20 mouse cellular contexts compared by ENCODE assay signal in the genomic region with DNA sequence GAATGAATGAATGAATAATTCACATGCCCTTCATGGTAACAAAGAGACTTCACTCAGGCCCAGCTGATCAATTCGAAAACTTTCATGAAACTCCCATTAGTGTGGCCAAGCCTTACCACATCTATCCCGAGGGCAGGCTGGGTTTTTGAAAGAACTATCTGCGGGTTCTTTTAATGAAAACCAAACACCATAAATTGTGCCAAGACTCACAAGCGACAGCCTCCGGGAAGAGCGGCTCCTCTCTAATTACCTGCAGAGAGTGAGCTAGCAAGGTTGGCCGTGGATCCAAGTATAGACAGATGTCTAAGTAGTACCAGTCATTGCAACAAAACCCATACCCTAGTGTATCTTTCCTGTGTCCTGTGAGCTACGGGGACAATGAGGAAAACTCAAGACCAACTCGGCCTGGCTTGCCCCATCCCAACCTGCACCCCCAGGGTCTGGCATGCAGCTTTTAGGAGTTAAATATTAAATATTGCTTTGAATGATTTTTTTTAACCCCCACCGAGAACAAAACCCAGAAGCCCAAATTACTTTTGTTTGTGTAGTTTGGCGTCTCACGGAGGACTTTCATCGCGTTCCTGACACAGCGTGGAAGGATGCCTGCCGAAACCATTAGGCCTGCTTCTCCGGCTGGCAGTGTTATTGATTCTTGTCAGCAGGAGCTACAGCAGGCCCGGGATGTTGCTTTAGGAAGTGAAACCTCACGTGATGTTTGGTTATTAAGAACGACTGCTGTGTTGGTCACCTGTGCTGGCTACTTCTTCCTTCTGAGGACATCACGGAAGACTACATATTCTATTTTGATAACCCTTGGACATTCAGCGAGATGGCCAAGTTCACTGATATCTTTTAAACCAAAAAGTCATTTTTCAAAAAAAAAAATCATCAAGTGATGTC. TPM values are rescaled to one million over a fixed set of nuclear protein-coding genes. Genes with fewer than 3 reads are reported as not detected.
DNase-seq lines count a peak whose midpoint lies in the region; ATAC-seq and TF ChIP-seq lines count a peak whose summit lies in the region.
"Had no signal": no experiment of that assay in that cellular context is flagged by ENCODE, and none has a peak within 500 bp of the region (broad histone marks: within the 10 kb centered on the region; RNA-seq: fewer than 3 reads in every experiment).

No protein-coding gene starts in this region.

- WGBS in kidney, postnatal 0 days, result 42% methylated on average over 22 of the region's 22 CpGs
- 35% methylated on average over 22 of the region's 22 CpGs for WGBS in embryonic facial prominence, embryonic 15.5 days
- 27% methylated on average over 22 of the region's 22 CpGs for WGBS in limb, embryonic 14.5 days
- 72% methylated on average over 22 of the region's 22 CpGs for WGBS in heart, embryonic 10.5 days
- WGBS in forebrain, embryonic 12.5 days, result 76% methylated on average over 22 of the region's 22 CpGs

- H3K36me3 ChIP-seq in kidney, postnatal 0 days (ENCODE audit: insufficient read depth, low read length), result no peaks in the 10 kb centered on the region
- no peaks in the 10 kb centered on the region for H3K36me3 ChIP-seq in embryonic facial prominence, embryonic 15.5 days
- no peaks in the 10 kb centered on the region for H3K36me3 ChIP-seq in limb, embryonic 14.5 days (ENCODE audit: control insufficient read depth, insufficient read depth, low read length)
- no peaks in the 10 kb centered on the region for H3K36me3 ChIP-seq in heart, embryonic 10.5 days
- no peaks in the 10 kb centered on the region for H3K36me3 ChIP-seq in forebrain, embryonic 12.5 days (replicated peaks)
- H3K36me3 ChIP-seq: heart, embryonic 15.5 days; hindbrain, embryonic 15.5 days; liver, embryonic 15.5 days; stomach, embryonic 15.5 days had no signal

- no peak overlapping the region for H3K27ac ChIP-seq in kidney, postnatal 0 days
- peak overlapping the region; percentile 28; the same call in 1 of the 2 replicates for H3K27ac ChIP-seq in brown adipose tissue, adult 24 weeks (replicated peaks; ENCODE audit: low read depth, low read length)
- 0 out of 2 replicates have a peak overlapping the region, but pooled peaks have one; percentile 34 for H3K27ac ChIP-seq in embryonic facial prominence, embryonic 15.5 days (replicated peaks)
- H3K27ac ChIP-seq in limb, embryonic 14.5 days (replicated peaks; ENCODE audit: low read depth, low read length), result 0 out of 2 replicates have a peak overlapping the region, but pooled peaks have one; percentile 28
- no peak overlapping the region for H3K27ac ChIP-seq in heart, embryonic 10.5 days
- no peak overlapping the region for H3K27ac ChIP-seq in forebrain, embryonic 12.5 days
- H3K27ac ChIP-seq: heart, adult 2 months; heart, embryonic 15.5 days; hindbrain, embryonic 15.5 days; left cerebral cortex, adult 2 months; liver, embryonic 15.5 days; macrophage; stomach, embryonic 15.5 days had no signal

- TF ChIP-seq CTCF in kidney, postnatal 0 days (IDR thresholded peaks at IDR 0.05; ENCODE audit: low read depth), result no peak

- no peaks in the 10 kb centered on the region for H3K9me3 ChIP-seq in kidney, postnatal 0 days (replicated peaks; ENCODE audit: low read length)
- no peaks in the 10 kb centered on the region for H3K9me3 ChIP-seq in embryonic facial prominence, embryonic 15.5 days (replicated peaks)
- H3K9me3 ChIP-seq in limb, embryonic 14.5 days (ENCODE audit: control insufficient read depth, low read length), result no peaks in the 10 kb centered on the region
- no peaks in the 10 kb centered on the region for H3K9me3 ChIP-seq in heart, embryonic 10.5 days
- no peaks in the 10 kb centered on the region for H3K9me3 ChIP-seq in forebrain, embryonic 12.5 days
- H3K9me3 ChIP-seq: heart, embryonic 15.5 days; hindbrain, embryonic 15.5 days; liver, embryonic 15.5 days; stomach, embryonic 15.5 days had no signal

- no peak overlapping the region for H3K4me3 ChIP-seq in kidney, postnatal 0 days (replicated peaks; ENCODE audit: low read depth, low read length)
- no peak overlapping the region for H3K4me3 ChIP-seq in brown adipose tissue, adult 24 weeks (ENCODE audit: insufficient read depth, low read depth, low read length)
- H3K4me3 ChIP-seq in embryonic facial prominence, embryonic 15.5 days (replicated peaks), result no peak overlapping the region
- no peak overlapping the region for H3K4me3 ChIP-seq in limb, embryonic 14.5 days (replicated peaks; ENCODE audit: low read length)
- H3K4me3 ChIP-seq in heart, embryonic 10.5 days, result no peak overlapping the region
- H3K4me3 ChIP-seq in forebrain, embryonic 12.5 days (replicated peaks), result no peak overlapping the region
- H3K4me3 ChIP-seq: heart, adult 2 months; heart, embryonic 15.5 days; hindbrain, embryonic 15.5 days; left cerebral cortex, adult 2 months; liver, embryonic 15.5 days; stomach, embryonic 15.5 days had no signal

- H3K4me2 ChIP-seq in kidney, postnatal 0 days (ENCODE audit: low read length), result no peak overlapping the region
- no peak overlapping the region for H3K4me2 ChIP-seq in embryonic facial prominence, embryonic 15.5 days (replicated peaks)
- no peak overlapping the region for H3K4me2 ChIP-seq in limb, embryonic 14.5 days (replicated peaks; ENCODE audit: low read depth, low read length, severe bottlenecking)
- no peak overlapping the region for H3K4me2 ChIP-seq in forebrain, embryonic 12.5 days
- H3K4me2 ChIP-seq: heart, embryonic 15.5 days; hindbrain, embryonic 15.5 days; liver, embryonic 15.5 days; stomach, embryonic 15.5 days had no signal

- no peak overlapping the region for H3K9ac ChIP-seq in kidney, postnatal 0 days (ENCODE audit: low read depth, low read length)
- no peak overlapping the region for H3K9ac ChIP-seq in embryonic facial prominence, embryonic 15.5 days
- no peak overlapping the region for H3K9ac ChIP-seq in limb, embryonic 14.5 days (ENCODE audit: low read depth, low read length, severe bottlenecking)
- H3K9ac ChIP-seq in forebrain, embryonic 12.5 days, result no peak overlapping the region
- H3K9ac ChIP-seq: heart, embryonic 15.5 days; hindbrain, embryonic 15.5 days; liver, embryonic 15.5 days; stomach, embryonic 15.5 days had no signal

- peak; percentile 27 for DNase-seq in kidney, postnatal 0 days (ENCODE audit: low spot score)
- no peak for DNase-seq in kidney, postnatal 14 days
- peak; percentile 60 for DNase-seq in limb, embryonic 14.5 days (ENCODE audit: low spot score)
- no peak for DNase-seq in heart, embryonic 10.5 days (ENCODE audit: low spot score)
- no peak for DNase-seq in left cerebral cortex, postnatal 14 days (ENCODE audit: low spot score in 2 of 2)
- DNase-seq: adrenal gland, adult 2 months; B cell, adult 2 months; heart, adult 2 months; heart, postnatal 4 days; thymus, postnatal 36 days had no signal

- no peaks in the 10 kb centered on the region for H3K27me3 ChIP-seq in kidney, postnatal 0 days (ENCODE audit: insufficient read depth, low read length)
- H3K27me3 ChIP-seq in embryonic facial prominence, embryonic 15.5 days, result no peaks in the 10 kb centered on the region
- no peaks in the 10 kb centered on the region for H3K27me3 ChIP-seq in limb, embryonic 14.5 days (ENCODE audit: control insufficient read depth, insufficient read depth, low read length)
- peaks cover 7% of the 10 kb centered on the region; the same call in 1 of the 2 replicates for H3K27me3 ChIP-seq in heart, embryonic 10.5 days (ENCODE audit: insufficient read depth, poor library complexity, severe bottlenecking)
- H3K27me3 ChIP-seq in forebrain, embryonic 12.5 days, result no peaks in the 10 kb centered on the region
- H3K27me3 ChIP-seq: heart, embryonic 15.5 days; hindbrain, embryonic 15.5 days; stomach, embryonic 15.5 days had no signal

- no peak for TF ChIP-seq POLR2A in limb, embryonic 14.5 days (IDR thresholded peaks at IDR 0.05; ENCODE audit: borderline replicate concordance, extremely low read depth, insufficient read depth, insufficient read length)

- H3K4me1 ChIP-seq in kidney, postnatal 0 days (replicated peaks; ENCODE audit: insufficient read depth, low read length), result 0 out of 2 replicates have a peak, but pooled peaks cover 3% of the 10 kb centered on the region
- peaks cover 15% of the 10 kb centered on the region for H3K4me1 ChIP-seq in brown adipose tissue, adult 24 weeks (ENCODE audit: control insufficient read depth, insufficient read depth, insufficient read length, low read length)
- peaks cover 77% of the 10 kb centered on the region for H3K4me1 ChIP-seq in embryonic facial prominence, embryonic 15.5 days
- H3K4me1 ChIP-seq in limb, embryonic 14.5 days (ENCODE audit: control insufficient read depth, insufficient read depth, low read length), result peaks cover 71% of the 10 kb centered on the region
- H3K4me1 ChIP-seq in heart, embryonic 10.5 days, result peaks cover 56% of the 10 kb centered on the region
- peaks cover 38% of the 10 kb centered on the region for H3K4me1 ChIP-seq in forebrain, embryonic 12.5 days

- intact Hi-C loops in left cerebral cortex, postnatal 14 days (cut with DNase I), result no loop called here

- no peak for ATAC-seq in kidney, postnatal 0 days (replicated peaks; ENCODE audit: low FRiP score, low read depth)
- no peak for ATAC-seq in embryonic facial prominence, embryonic 15.5 days (ENCODE audit: insufficient number of reproducible peaks, low FRiP score, low TSS enrichment, low read depth)
- peak; percentile 39 for ATAC-seq in limb, embryonic 14.5 days (ENCODE audit: low FRiP score, low read depth)
- no peak for ATAC-seq in forebrain, embryonic 12.5 days (ENCODE audit: low FRiP score)
- ATAC-seq: intestine, embryonic 16.5 days had no signal

RNA-seq across cellular contexts. Expression of gene Ackr3, which starts 28.1 kb away (rescaled TPM):
- polyA plus RNA-seq in kidney, postnatal 0 days (2015; fragmentation: Nextera tagmentation; extraction: Ambion mirVana), result 52.2 and 52.6 TPM in 2 replicates
- 74.7 and 97.7 TPM in 2 replicates for polyA plus RNA-seq in brown adipose tissue, adult 24 weeks (2012; ENCODE audit: insufficient read depth, insufficient read length, missing spikeins)
- polyA plus RNA-seq in embryonic facial prominence, embryonic 15.5 days (2015; fragmentation: Nextera tagmentation; extraction: Ambion mirVana), result 29.9 and 31.9 TPM in 2 replicates
- polyA plus RNA-seq in limb, embryonic 14.5 days (2012; rRNA removed), result 93.8 and 129 TPM in 2 replicates
- 49.7 and 54.9 TPM in 2 replicates for polyA plus RNA-seq in limb, embryonic 14.5 days (2014; fragmentation: Nextera tagmentation; extraction: Ambion mirVana)
- 24.7 and 25.5 TPM in 2 replicates for polyA plus RNA-seq in heart, embryonic 10.5 days (2016; fragmentation: Nextera tagmentation; extraction: Ambion mirVana)
- polyA plus RNA-seq in forebrain, embryonic 12.5 days (2016; fragmentation: Nextera tagmentation; extraction: Ambion mirVana), result 25.5 and 28.7 TPM in 2 replicates
- 10 to 100 TPM in 1 of 2 experiments, 1 to 10 TPM in 1; 7.2 to 10.5 TPM for total RNA-seq in left cerebral cortex, postnatal 14 days (2021)
- polyA plus RNA-seq: macrophage had no signal

Comparison
In these comparisons a context has a peak if more than half of its experiments do, and no peak if none do; other contexts are left out.
1. DNase-seq: peak in kidney, postnatal 0 days (single experiment) and limb, embryonic 14.5 days (single experiment); none in kidney, postnatal 14 days (single experiment), heart, embryonic 10.5 days (single experiment) and left cerebral cortex, postnatal 14 days (0 of 2).
2. H3K27ac ChIP-seq: peak in brown adipose tissue, adult 24 weeks (single experiment), embryonic facial prominence, embryonic 15.5 days (single experiment) and limb, embryonic 14.5 days (single experiment); none in kidney, postnatal 0 days (single experiment), heart, embryonic 10.5 days (single experiment) and forebrain, embryonic 12.5 days (single experiment).